Mouse (Mus musculus) left cerebral cortex, adult 9 months (tissue): ENCODE measurements around the gene Tsfm.

Experiments used
- DNase-seq, 2 experiments: peaks; one replicate each; pipeline ENCODE4 v3.0.0; 2022; ENCODE audit warnings: low spot score in 2 of 2

Tsfm gene

DNA sequence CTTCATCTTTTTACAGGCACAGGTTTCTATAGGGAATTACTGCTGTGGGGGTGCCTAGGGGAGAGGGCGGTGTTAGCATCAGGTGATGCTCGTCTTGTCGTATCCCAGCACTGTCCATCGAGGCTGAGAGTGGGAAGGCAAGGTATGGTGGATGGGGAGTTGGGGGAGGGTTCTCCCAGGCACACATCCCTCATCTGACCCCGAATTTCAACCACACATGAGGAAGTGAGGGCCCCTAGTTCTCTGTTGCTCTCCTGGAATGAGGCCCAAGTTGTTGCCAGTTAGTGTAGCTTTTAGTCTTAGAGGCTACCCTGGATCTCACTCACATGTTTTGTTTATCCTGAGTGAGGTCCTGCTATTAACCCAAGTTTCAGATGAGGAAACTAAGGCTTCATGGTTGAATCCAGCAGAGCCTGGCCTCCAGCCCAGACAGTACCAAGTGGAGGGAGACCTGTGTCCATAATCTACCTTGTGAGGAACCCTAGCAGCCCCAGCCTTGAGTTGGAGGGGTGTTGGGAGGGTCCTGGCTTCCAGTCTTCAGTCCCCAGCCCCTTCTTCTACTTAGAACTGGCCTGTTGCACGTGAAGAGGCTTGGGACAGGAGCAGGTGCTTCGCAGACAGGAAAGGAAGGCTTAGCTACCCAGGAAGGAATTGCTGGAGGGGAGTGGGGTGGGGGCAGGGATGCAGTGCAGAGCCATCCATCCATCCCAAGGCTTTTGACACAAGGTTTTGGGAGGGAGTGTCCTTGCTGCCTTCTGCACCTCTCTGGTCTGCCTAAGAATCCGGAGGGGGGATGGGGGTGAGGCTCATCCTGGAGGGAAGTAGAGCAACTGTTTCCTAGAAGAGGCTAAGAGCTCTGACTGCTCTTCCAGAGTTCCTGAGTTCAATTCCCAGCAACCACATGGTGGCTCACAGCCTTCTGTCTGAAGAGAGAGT, 43.2 kb downstream of the Tsfm start:
- DNase-seq, result no peak

DNA sequence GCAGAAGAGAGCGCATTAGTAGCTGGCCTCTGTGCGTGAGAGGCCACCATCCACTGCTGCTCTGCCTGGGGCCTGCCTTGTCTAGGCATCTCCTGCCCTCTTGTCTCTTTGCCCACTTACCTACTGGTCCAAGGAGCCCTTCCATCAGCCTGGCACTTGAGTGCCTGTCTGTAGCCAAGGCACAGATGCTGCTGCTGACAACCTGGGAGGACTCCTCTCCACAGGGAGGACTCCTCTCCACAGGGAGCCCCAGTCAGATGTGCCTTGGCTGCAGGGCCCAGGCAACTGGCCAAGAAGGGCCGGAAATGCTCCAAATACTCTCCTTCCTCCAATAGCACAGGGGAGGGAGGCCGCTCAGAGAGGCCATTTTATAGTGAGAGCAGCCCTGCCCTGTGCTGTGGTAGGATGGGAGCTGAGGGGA, 44.1 kb downstream of the Tsfm start:
- DNase-seq, result peak in 1 of 2 experiments; percentile 73

- DNase-seq, result no peak
Measured at GRCm38 (mm10) chr10:126985579-126985978, 45.1 kb downstream of the Tsfm start.

DNA sequence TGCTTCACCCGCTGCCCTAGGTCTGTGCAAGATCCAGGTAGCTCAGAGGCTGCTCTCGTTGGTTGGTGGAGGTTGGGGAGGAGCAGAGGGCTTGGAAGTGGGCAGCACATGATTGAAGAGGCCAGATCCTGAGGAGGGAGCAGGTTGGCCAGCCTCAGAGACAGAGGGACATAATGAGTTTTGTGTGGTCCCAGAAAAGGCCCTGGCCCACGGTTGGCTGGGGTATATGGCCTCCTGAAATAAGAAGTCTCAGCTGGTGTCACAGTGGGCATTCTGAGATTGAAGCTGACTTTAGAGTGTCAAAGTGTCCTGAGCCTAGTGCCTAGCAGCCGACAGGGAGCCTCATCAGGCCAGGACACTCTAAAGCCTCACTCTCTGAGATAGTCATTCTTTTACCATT, 45.5 kb downstream of the Tsfm start:
- no peak for DNase-seq

GRCm38 (mm10) chr10:126984189-126985004, 46.2 kb downstream of the Tsfm start:
- DNase-seq, result no peak

GRCm38 (mm10) chr10:126983193-126983725, 47.4 kb downstream of the Tsfm start:
- DNase-seq, result no peak

- DNase-seq, result no peak
Measured at GRCm38 (mm10) chr10:126981746-126982145, 48.9 kb downstream of the Tsfm start.

- DNase-seq, result no peak
Measured at GRCm38 (mm10) chr10:126980933-126981530, 49.6 kb downstream of the Tsfm start.

- DNase-seq, result peak in 1 of 2 experiments; percentile 52
Measured at GRCm38 (mm10) chr10:126980221-126980932, 50.3 kb downstream of the Tsfm start.

DNA sequence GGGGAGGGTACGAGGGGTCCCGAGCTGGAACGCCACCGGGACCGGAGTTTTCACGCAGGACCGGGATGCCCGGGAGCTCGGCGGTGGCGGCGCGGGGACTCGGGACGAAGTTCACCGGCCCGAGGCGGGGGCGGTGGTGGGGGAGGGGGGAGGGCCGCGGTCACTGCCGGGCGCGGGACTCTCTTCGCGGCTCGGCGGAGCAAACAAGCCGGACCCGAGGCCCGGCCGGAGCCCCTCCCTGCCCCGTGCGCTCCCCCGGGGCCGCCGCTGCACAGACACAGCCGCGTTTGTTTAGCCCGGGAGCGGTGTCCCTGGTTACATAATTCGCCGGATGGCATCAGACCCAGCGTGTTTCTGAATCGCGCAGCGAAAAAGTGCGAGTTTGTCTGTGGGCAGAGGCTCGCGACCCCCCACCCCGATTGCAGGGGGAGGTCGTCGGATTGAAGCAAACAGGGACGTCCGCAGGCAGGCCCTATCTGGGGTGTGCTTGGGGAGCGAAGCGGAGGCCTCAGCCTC, 50.9 kb downstream of the Tsfm start:
- DNase-seq, result peak in 1 of 2 experiments; percentile 65

GRCm38 (mm10) chr10:126979121-126979635, 51.5 kb downstream of the Tsfm start:
- DNase-seq, result no peak

GRCm38 (mm10) chr10:126978277-126978994, 52.2 kb downstream of the Tsfm start, which contains the start of gene Ctdsp2:
Gene Ctdsp2, plus strand, starts transcription at chr10:126978717.
- DNase-seq, result peak; percentile 96 to 100

DNA sequence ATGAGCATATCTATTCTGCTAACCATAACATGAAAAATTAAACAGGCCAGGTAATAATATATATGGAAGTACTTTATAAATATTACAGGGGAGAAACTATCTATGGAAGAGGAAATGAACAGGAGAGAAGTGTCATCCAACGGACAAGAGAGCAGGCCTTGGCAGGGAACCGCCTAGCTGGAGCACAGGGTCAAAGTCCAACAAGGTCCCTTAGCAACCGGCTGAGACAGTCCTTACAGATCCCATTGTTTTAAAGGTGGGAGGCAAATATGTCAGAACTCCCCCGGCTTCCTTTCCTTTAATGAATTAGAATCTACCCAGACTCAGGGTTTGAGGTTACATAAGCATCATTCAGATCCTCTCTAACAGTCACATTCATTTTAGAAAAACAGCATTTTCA, 53.6 kb downstream of the Tsfm start:
- no peak for DNase-seq

- no peak for DNase-seq
Measured at GRCm38 (mm10) chr10:126975706-126976105, 54.9 kb downstream of the Tsfm start.

DNA sequence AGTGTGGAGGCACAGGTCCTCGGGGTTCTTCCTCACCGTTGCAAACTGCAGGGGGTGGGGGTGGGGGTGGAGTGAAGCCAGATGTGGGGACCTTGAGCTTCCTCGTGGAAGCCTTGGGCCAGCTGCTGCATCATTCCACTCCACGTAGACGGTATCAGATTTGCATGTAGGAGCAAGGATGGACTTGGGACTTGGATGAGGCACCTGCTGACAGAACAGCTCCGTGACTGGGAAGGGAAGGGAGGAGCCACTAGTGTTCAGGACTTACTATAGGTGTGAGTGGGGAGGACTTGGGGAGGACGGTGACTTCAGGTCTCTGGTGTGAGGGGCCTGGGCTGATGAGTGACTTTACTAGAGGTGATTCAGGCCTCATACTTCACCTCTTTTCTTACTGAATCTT, 57.7 kb downstream of the Tsfm start:
- DNase-seq, result no peak

DNA sequence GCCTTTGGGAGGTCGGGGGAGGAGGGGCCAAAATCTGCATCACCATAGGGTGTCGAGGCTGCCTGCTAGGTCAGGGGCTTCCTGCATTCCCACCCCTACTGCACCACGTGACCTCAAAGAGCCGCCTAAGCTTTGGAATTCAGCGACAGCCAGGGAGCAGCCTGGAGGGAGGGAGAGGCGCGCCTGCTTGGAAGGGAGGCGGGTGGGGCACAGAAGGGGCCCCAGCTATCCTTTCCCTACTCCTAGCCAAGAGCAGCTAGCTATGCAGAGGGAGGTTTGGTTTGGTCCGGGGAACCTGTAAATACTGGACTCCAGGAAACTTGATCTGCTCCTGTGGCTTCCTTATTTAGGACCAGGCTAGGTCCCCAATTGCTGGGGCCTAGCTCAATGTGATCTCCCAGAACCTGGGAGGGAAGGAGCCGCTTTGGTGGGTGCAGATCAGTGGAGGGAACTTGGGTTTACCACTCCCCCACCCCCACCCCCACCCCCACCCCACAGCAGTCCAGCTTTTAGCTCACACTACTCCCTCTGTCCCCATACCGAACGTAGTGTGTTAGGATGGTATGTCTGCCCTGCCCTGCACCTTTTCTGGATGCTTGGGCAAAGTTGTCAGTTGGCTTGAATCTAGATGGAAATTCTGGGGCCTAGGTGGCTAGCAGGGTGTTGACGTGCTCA, 58.5 kb downstream of the Tsfm start:
- no peak for DNase-seq

DNA sequence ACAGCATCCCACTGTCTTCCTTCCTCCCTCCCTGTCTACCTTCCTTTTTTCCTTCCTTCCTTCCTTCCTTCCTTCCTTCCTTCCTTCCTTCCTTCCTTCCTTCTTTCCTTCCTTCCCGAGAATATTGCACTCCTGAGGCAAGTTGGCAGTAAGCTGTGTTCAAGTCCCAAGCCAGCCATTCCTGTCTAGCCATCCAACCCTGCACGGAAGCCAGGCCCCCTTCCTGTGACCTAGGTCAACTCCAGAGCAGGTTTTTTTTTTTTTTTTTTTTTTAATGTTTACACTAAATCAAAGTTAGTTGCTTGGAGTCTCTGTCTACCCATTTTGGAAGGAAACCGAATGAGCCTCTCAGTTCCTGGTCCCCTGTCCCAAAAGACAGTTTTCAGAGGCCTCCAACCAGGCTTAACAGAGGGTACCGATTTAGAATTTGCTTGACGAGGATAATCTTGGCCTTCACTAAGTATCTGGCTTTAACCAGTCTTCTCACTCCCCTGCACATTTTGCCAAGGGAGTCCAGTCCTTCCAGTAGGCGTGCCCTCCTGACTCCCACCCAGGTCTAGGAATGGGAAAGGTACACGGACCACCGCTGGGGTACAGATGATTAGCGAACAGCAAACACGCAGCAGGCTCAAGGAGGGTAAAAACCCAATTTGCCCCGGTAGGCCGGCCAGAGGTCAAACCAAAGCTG, 59.1 kb downstream of the Tsfm start:
- DNase-seq, result no peak

GRCm38 (mm10) chr10:126963821-126964220, 66.8 kb downstream of the Tsfm start:
- no peak for DNase-seq

DNA sequence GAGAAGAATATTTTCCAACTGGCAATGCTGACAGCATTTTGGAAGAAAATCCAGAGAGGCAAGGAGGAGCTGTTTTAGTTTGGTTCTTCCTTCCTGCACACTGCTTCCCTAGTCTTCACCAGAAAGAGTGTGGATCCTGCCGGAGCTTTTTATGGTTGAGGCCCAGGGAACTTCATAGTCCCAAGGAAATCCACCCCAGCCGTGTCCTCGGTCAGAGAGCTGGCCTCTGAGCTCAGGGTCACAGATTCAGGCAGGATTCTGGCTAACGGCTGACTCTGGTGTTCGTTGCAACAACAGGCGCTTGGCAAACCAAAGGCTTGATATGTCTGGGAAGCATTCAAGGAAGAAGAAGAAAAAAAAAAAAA, 67.7 kb downstream of the Tsfm start:
- DNase-seq, result no peak
